Mouse (Mus musculus) brain, embryonic 18.5 days (tissue): ENCODE data around the gene Gm20716.

Experiments used
- DNase-seq: peaks from one replicate; pipeline ENCODE4 v3.0.0-alpha.2; 2012; ENCODE audit warnings: low read depth, low spot score

Gene Gm20716

DNA sequence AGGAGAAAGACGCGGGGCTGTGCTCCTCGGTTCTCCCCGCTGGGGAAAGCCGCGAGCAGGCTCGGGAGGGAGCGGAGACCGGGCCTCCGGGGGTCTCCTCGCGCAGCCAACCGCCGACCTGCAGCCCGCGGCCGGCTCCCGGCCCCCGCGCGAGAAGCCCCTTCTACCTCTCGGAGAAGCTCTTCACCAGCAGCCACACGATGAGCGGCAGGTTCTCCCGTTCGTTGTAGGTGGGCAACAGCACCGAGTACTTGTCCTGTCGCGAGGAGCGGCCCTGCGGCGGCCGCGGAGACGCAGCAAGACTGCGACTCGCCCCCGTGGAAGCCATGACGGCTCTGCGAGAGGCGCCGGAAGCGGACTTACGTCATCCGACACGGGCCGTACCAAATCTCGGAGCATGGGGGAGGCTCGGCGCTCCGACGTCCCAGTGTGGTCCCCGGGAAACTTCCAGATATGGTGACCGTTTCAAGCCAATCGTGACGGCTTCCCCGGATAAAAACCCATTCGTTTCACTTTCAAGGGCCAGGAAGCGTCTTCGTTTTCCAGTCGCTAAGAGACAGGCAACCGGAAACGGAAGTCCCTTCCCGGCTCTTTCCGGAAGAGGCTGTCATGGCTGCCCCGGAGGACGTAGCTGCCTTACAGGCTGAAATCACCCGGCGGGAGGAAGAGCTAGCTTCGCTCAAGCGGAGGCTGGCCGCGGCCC, at the start of gene Gm20716, which contains the start of the genes Dpm1 and Mocs3:
Gm20716 (minus strand) TSS at position 339 of the 703 bp plus-strand sequence.
Dpm1 (minus strand) TSS at position 566 of the 703 bp plus-strand sequence.
Mocs3 (plus strand) TSS at position 597 of the 703 bp plus-strand sequence.
- DNase-seq: peak; percentile 82

DNA sequence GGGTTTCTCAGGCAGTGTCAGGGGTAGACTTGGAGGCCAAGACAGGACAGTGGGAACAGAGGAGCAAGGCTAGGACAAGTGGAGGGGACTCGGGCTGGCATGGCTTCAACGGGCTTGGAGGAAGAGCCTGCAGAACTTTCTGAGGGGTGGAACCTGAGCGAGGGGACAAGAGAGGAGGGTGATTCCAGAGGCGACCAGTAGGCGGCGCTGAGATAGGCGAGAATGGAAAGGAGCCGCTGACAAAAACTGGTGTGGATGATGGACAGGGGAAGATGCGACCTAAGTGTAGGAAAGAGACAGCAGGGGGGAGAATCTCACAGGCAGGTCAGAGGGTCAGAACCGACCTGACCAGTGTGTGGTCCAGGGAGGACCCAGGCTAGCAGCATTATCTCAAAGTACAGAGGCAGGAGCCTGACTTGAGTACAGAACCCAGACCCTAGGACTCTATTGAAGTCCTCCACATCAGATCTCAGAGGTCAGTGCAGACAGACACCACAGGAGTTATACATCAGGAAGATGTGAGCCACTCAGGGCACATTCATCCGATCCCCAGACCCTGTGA, 44.3 kb upstream of the Gm20716 start:
- no peak for DNase-seq

- no peak for DNase-seq
These were observed 43.2 kb upstream of the Gm20716 start for GRCm38 (mm10) chr2:168273387-168273786.

DNA sequence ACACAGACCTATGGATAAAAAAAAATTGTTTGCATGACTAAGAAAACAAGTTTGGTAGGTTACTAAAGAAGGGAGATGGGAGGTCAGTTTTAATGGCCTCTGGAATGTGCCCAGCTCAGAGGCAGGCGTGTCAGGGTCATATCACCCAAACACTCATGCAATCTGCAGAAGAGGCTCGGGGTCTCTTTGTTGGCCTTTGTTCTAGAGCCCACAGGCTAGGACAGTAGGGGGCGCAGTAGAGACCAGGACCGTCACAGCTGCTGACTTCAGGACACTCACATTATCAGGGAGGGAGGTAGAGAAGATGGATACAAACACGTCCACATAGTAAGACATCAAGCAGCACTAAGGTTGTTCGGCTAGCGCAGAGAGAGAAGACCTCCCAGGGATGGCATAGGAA, 37.9 kb upstream of the Gm20716 start:
- DNase-seq: no peak

DNA sequence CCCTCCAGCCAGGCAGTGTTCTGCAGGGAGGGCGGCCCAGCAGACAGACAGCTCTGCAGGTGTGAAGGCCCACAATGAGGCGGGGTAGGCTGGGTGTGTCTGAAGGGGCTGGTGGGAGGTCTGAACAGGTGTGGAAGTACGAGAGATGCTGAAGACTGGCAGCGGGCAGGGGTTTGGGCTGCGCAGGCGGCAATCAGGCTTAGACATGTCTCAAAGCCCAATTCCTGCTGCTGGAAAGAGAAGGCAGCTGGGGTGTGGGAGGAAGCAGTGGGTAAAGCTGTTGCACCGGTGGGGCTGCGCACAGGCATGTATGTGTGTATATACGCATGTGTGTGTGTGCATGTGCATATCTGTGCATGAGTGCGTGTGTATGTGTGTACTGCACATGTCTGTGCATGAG, 30.7 kb upstream of the Gm20716 start:
- no peak for DNase-seq

DNA sequence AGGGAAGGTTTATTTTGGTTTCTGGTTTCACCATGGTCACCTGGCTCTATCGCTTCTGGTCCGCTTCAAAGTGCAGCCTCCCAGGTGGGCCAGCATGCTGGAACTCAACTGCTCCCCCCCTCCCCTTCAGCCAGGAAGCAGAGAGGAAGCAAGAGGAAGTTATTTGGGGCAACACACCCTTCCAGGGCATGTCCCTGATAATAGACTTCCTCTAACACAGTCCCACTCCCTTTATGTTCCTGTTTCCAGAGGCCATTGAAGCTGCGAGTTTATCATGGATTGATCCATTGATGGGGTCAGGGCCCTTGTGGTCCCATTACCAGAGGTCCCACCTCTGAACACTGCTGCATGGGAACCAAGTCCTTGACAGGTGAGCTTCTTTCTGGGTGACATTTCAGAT, 30.0 kb upstream of the Gm20716 start:
- no peak for DNase-seq

- no peak for DNase-seq
These were observed 28.9 kb upstream of the Gm20716 start for GRCm38 (mm10) chr2:168259046-168259445.

DNA sequence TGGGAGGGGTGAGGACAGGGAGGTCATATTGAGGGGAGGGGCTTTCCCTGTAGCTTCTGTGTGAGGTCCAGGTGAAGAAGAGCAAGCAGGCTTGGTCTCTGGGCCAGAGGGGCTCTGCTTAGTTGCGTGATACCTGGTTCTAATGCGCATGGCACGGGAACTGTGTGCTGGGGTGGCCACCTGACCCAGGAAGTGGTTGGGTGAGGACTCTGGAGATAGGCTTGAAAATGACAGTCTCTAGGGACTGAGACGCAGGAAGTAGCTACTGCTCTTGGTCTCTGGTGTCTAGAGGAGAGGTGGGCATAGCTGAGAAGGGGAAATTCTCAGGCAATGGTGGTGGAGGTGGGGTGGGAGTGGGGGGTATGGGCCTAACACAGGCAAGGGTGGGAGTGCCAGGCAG, 27.0 kb upstream of the Gm20716 start:
- DNase-seq: no peak

DNA sequence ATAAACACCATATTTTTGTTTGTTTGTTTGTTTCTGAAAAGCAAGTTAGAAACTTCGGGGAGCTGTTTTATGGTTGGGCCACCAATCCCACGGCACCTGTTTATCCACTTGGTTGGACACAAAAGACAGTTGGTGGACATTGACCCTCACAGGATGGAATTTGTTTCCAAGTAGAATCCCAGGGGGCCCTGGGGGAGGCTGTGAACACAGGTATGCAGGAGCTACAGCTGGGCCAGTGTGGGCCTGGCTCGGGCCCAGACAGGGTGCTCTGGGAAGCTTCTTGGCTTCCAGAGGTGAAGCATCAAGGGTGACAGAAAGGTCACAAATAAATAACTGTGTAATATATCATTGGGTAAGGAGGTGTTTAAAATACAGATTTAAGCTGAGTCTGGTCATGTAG, 26.3 kb upstream of the Gm20716 start:
- no peak for DNase-seq

DNA sequence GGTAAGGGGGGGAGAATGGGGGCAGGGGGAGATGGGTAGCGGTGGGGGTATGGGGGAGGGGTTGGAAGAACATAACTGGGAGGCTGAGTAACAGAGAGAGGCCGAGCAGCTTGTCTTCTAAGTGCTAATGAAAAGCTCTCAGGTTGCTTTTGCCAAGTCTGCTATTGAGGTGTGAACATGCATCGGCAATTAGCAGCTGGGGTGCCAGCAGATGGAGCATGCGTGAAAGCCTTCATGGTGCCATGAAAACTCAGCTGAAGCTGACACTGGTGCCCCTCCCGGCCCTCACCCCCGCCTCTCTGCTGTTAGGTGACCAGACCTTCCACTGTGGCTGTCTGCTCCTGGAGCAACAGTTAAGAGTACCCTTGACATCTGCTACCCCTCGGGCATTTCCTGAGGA, 23.7 kb upstream of the Gm20716 start:
- DNase-seq: peak; percentile 70

- DNase-seq: no peak
These were observed 22.6 kb upstream of the Gm20716 start for GRCm38 (mm10) chr2:168252639-168253292.

GRCm38 (mm10) chr2:168250270-168250669, 20.1 kb upstream of the Gm20716 start:
- DNase-seq: peak; percentile 52

- peak; percentile 37 for DNase-seq
These were observed 18.7 kb upstream of the Gm20716 start for GRCm38 (mm10) chr2:168248856-168249245.

DNA sequence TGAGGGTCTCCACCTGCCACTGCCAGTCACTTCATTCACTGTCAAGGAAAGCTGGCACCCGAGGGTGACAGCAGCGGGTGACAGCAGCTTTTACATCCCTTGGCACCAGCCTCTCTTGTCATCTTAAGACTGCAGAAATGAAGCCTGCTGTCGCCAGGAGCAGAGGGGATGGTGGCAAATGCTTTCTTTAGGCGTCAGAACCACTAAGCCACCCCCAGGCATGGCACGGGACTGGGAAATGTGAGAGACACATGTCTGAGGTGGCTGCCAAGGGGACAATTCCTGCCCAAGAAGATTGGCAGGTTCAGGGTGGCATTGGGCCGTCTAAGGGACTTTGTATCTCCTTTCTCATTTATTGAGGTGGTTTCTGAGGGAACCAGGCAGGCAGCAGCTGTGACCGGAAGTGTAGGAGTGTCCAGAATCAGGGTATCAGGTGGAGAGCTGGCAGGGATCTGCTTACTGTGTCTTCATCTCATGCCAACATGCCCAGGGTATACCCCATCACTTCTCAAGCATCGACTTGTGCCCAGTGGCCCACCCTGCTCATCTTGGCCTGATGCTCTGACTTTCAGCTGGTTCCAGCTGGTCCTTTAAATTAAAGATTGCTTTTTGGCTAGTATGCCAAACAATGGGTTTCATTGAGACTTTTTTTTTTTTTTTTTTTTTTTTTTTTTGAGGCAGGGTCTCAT, 18.1 kb upstream of the Gm20716 start:
- peak; percentile 51 for DNase-seq

- DNase-seq: no peak
These were observed 15.4 kb upstream of the Gm20716 start for GRCm38 (mm10) chr2:168245571-168245970.

GRCm38 (mm10) chr2:168243278-168243677, 13.1 kb upstream of the Gm20716 start:
- DNase-seq: no peak

GRCm38 (mm10) chr2:168242841-168243240, 12.7 kb upstream of the Gm20716 start:
- DNase-seq: no peak

- no peak for DNase-seq
These were observed 8.2 kb upstream of the Gm20716 start for GRCm38 (mm10) chr2:168238335-168238734.

- DNase-seq: no peak
These were observed 3.1 kb upstream of the Gm20716 start for GRCm38 (mm10) chr2:168233286-168233685.

- DNase-seq: no peak
These were observed 1.3 kb upstream of the Gm20716 start for GRCm38 (mm10) chr2:168231471-168231829.

DNA sequence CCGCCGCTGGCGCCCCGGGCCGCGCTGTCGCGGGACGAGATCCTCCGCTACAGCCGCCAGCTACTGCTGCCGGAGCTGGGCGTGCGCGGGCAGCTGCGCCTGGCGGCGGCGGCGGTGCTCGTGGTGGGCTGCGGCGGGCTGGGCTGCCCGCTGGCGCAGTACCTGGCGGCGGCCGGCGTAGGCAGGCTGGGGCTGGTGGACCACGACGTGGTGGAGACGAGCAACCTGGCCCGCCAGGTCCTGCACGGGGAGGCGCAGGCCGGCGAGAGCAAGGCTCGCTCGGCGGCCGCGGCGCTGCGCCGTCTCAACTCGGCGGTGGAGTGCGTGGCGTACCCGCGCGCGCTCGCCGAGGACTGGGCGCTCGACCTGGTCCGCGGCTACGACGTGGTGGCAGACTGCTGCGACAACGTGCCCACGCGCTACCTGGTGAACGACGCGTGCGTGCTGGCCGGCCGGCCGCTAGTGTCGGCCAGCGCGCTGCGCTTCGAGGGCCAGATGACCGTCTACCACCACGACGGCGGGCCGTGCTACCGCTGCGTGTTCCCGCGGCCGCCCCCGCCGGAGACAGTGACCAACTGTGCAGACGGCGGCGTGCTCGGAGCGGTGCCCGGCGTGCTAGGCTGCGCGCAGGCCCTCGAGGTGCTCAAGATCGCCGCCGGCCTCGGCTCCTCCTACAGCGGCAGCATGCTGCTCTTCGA, 758 bp upstream of the Gm20716 start:
- no peak for DNase-seq
